ENCODE assay signal across 22 mouse cellular contexts in genomic region chr11:31842171-31842959, GRCm38 (mm10). TPM values are rescaled to one million over a fixed set of nuclear protein-coding genes. Genes with fewer than 3 reads are reported as not detected.
A peak's percentile ranks its signal among the peaks of the same experiment; 100 is the strongest.
DNase-seq lines count a peak whose midpoint lies in the region; ATAC-seq lines count a peak whose summit lies in the region.
"Had no signal": no experiment of that assay in that cellular context is flagged by ENCODE, and none has a peak within 500 bp of the region (broad histone marks: within the 10 kb centered on the region; RNA-seq: fewer than 3 reads in every experiment).

No protein-coding gene starts in this region.

- no peaks in the 10 kb centered on the region for H3K36me3 ChIP-seq in heart, embryonic 11.5 days (ENCODE audit: control insufficient read depth, insufficient read depth, low read length)
- H3K36me3 ChIP-seq in limb, embryonic 10.5 days = no peaks in the 10 kb centered on the region
- no peaks in the 10 kb centered on the region for H3K36me3 ChIP-seq in liver, embryonic 15.5 days (replicated peaks)
- H3K36me3 ChIP-seq: embryonic facial prominence, embryonic 12.5 days; G1E; heart, embryonic 15.5 days; kidney, embryonic 15.5 days had no signal

- no peak for ATAC-seq in heart, embryonic 11.5 days (replicated peaks; ENCODE audit: insufficient number of reproducible peaks, low FRiP score, low TSS enrichment)
- no peak for ATAC-seq in liver, embryonic 15.5 days (ENCODE audit: insufficient read depth)
- ATAC-seq: activated CD4-positive, CD25-positive, alpha-beta regulatory T cell, adult 4 months; forebrain, embryonic 16.5 days; midbrain, embryonic 16.5 days had no signal

- H3K9ac ChIP-seq in heart, embryonic 11.5 days (ENCODE audit: low read depth, low read length) = no peak overlapping the region
- H3K9ac ChIP-seq in liver, embryonic 15.5 days = peak overlapping the region; percentile 55
- H3K9ac ChIP-seq: embryonic facial prominence, embryonic 12.5 days; heart, embryonic 15.5 days; kidney, embryonic 15.5 days had no signal

- no peak overlapping the region for H3K4me3 ChIP-seq in heart, embryonic 11.5 days (ENCODE audit: low read depth, low read length)
- H3K4me3 ChIP-seq in limb, embryonic 10.5 days = no peak overlapping the region
- H3K4me3 ChIP-seq in liver, embryonic 15.5 days (replicated peaks) = no peak overlapping the region
- H3K4me3 ChIP-seq: embryonic facial prominence, embryonic 12.5 days; heart, embryonic 15.5 days; kidney, embryonic 15.5 days; layer of hippocampus, adult 2 months had no signal

- H3K27me3 ChIP-seq in heart, embryonic 11.5 days (ENCODE audit: control insufficient read depth, insufficient read depth, low read length) = no peaks in the 10 kb centered on the region
- no peaks in the 10 kb centered on the region for H3K27me3 ChIP-seq in limb, embryonic 10.5 days (ENCODE audit: low read depth, poor library complexity, severe bottlenecking)
- H3K27me3 ChIP-seq in liver, embryonic 15.5 days = no peaks in the 10 kb centered on the region
- H3K27me3 ChIP-seq: embryonic facial prominence, embryonic 12.5 days; heart, embryonic 15.5 days; kidney, embryonic 15.5 days had no signal

- no peaks in the 10 kb centered on the region for H3K9me3 ChIP-seq in heart, embryonic 11.5 days (replicated peaks; ENCODE audit: control insufficient read depth, low read length)
- no peaks in the 10 kb centered on the region for H3K9me3 ChIP-seq in limb, embryonic 10.5 days (replicated peaks)
- H3K9me3 ChIP-seq in liver, embryonic 15.5 days (replicated peaks) = no peaks in the 10 kb centered on the region
- H3K9me3 ChIP-seq: embryonic facial prominence, embryonic 12.5 days; G1E; heart, embryonic 15.5 days; kidney, embryonic 15.5 days had no signal

- peak overlapping the region; percentile 90 for H3K27ac ChIP-seq in heart, embryonic 11.5 days (ENCODE audit: low read depth, low read length)
- H3K27ac ChIP-seq in limb, embryonic 10.5 days = 0 out of 2 replicates have a peak overlapping the region, but pooled peaks have one; percentile 23
- H3K27ac ChIP-seq in liver, embryonic 15.5 days (replicated peaks) = peak overlapping the region; percentile 98
- H3K27ac ChIP-seq: embryonic facial prominence, embryonic 12.5 days; heart, embryonic 15.5 days; kidney, embryonic 15.5 days; layer of hippocampus, adult 2 months; stomach, postnatal 0 days had no signal

- H3K4me1 ChIP-seq in heart, embryonic 11.5 days (ENCODE audit: control insufficient read depth, insufficient read depth, low read length) = peaks cover 27% of the 10 kb centered on the region
- H3K4me1 ChIP-seq in limb, embryonic 10.5 days = no peaks in the 10 kb centered on the region
- H3K4me1 ChIP-seq in liver, embryonic 15.5 days (replicated peaks) = peaks cover 92% of the 10 kb centered on the region

- WGBS in heart, embryonic 11.5 days (ENCODE audit: insufficient replicate concordance) = 80% methylated on average over 5 of the region's 5 CpGs
- WGBS in limb, embryonic 10.5 days = 83% methylated on average over 5 of the region's 5 CpGs
- WGBS in liver, embryonic 15.5 days (ENCODE audit: insufficient replicate concordance) = 84% methylated on average over 5 of the region's 5 CpGs

- H3K4me2 ChIP-seq in heart, embryonic 11.5 days = no peak overlapping the region
- H3K4me2 ChIP-seq in liver, embryonic 15.5 days = no peak overlapping the region; the same call in 1 of the 2 replicates
- H3K4me2 ChIP-seq: embryonic facial prominence, embryonic 12.5 days; heart, embryonic 15.5 days; kidney, embryonic 15.5 days had no signal

- DNase-seq in heart, adult 11 months = no peak
- peak; percentile 48 to 54 for DNase-seq in kidney, postnatal 36 days
- no peak for DNase-seq in kidney, adult 18-20 months
- DNase-seq in limb, embryonic 10.5 days (ENCODE audit: low spot score) = no peak
- DNase-seq in testis, postnatal 10 days (ENCODE audit: low spot score) = no peak
- DNase-seq in adrenal gland, postnatal 4 days (ENCODE audit: low spot score in 2 of 2) = no peak
- DNase-seq: adrenal gland, postnatal 10 days; cerebellum, postnatal 10 days; lung, adult 2 months; right cerebral cortex, postnatal 4 days; thymus, postnatal 4 days had no signal

RNA-seq across cellular contexts. Expression of gene Cpeb4, which starts 29.6 kb away (rescaled TPM):
- 15.5 and 18.9 TPM in 2 replicates for polyA plus RNA-seq in heart, embryonic 11.5 days (2014; fragmentation: Nextera tagmentation; extraction: Ambion mirVana)
- polyA plus RNA-seq in limb, embryonic 10.5 days (2016; fragmentation: Nextera tagmentation; extraction: Ambion mirVana) = 1.0 and 1.7 TPM in 2 replicates
- polyA plus RNA-seq in liver, embryonic 15.5 days (2015; fragmentation: Nextera tagmentation; extraction: Ambion mirVana) = 19.0 and 19.1 TPM in 2 replicates
- 10 to 100 TPM; 78.2 to 91.3 TPM for total RNA-seq in adrenal gland, postnatal 4 days (2021)

Comparison
In these comparisons a context has a peak if more than half of its experiments do, and no peak if none do; other contexts are left out.
1. DNase-seq: peak in kidney, postnatal 36 days (2 of 2); none in heart, adult 11 months (single experiment), kidney, adult 18-20 months (single experiment), limb, embryonic 10.5 days (single experiment), testis, postnatal 10 days (single experiment) and adrenal gland, postnatal 4 days (0 of 2).
2. H3K27ac ChIP-seq: peak in every context shown above with its lines; median percentile 98 in liver, embryonic 15.5 days; 90 in heart, embryonic 11.5 days; 23 in limb, embryonic 10.5 days.